Mouse (Mus musculus): ENCODE results near the gene Capn13. TPM values are rescaled to one million over a fixed set of nuclear protein-coding genes. Genes with fewer than 3 reads are reported as not detected.

Capn13 gene
- total RNA-seq, 1 experiment: not detected

GRCm38 (mm10) chr17:73386581-73386980 lies 14.1 kb downstream of the Capn13 start:
- TF ChIP-seq MAFK (IDR thresholded peaks at IDR 0.05; ENCODE audit: insufficient read depth, low read depth, low read length) (no peak), HCFC1 (IDR thresholded peaks at IDR 0.05; ENCODE audit: borderline replicate concordance, insufficient read depth, low read length) (no peak), ZNF384 (IDR thresholded peaks at IDR 0.05; ENCODE audit: low read depth, low read length) (no peak), CHD2 (IDR thresholded peaks at IDR 0.05; ENCODE audit: low read depth, low read length) (no peak), ZC3H11A (IDR thresholded peaks at IDR 0.05; ENCODE audit: borderline replicate concordance, low read depth, low read length) (no peak)
- in situ Hi-C loops (cut with MboI; ENCODE audit: low sequenced_read_pairs in 2 of 2, unreplicated experiment in 2 of 2): no loop called here
- Histone ChIP-seq H3K9ac (ENCODE audit: insufficient read depth, low read depth, low read length, poor library complexity, severe bottlenecking) (no peak overlapping the region), H3K36me3 (ENCODE audit: control insufficient read depth, insufficient read depth, low read length, poor library complexity, severe bottlenecking) (no peaks in the 10 kb centered on the region), H3K9me3 (ENCODE audit: control insufficient read depth, insufficient read depth, low read depth, low read length) (no peaks in the 10 kb centered on the region), H3K27ac (ENCODE audit: insufficient read depth, low read depth, low read length, poor library complexity, severe bottlenecking) (no peak overlapping the region), H3K4me1 (ENCODE audit: control insufficient read depth in 2 of 2, insufficient read depth in 2 of 2, low read length in 2 of 2, poor library complexity in 1 of 2) (no peaks in the 10 kb centered on the region), H3K4me3 (ENCODE audit: insufficient read depth in 1 of 2, low read depth in 1 of 2, low read length in 2 of 2, poor library complexity in 1 of 2, severe bottlenecking in 1 of 2) (no peak overlapping the region)
- DNase-seq (ENCODE audit: low read depth, low spot score): no peak

- TF ChIP-seq MAFK (IDR thresholded peaks at IDR 0.05; ENCODE audit: insufficient read depth, low read depth, low read length): no peak
- TF ChIP-seq HCFC1 (IDR thresholded peaks at IDR 0.05; ENCODE audit: borderline replicate concordance, insufficient read depth, low read length): no peak
- no peak for TF ChIP-seq ZNF384 (IDR thresholded peaks at IDR 0.05; ENCODE audit: low read depth, low read length)
- TF ChIP-seq ZC3H11A (IDR thresholded peaks at IDR 0.05; ENCODE audit: borderline replicate concordance, low read depth, low read length): no peak
- no peak for TF ChIP-seq CHD2 (IDR thresholded peaks at IDR 0.05; ENCODE audit: low read depth, low read length)
- Histone ChIP-seq H3K4me3 (ENCODE audit: insufficient read depth in 1 of 2, low read depth in 1 of 2, low read length in 2 of 2, poor library complexity in 1 of 2, severe bottlenecking in 1 of 2) (no peak overlapping the region), H3K27ac (ENCODE audit: insufficient read depth, low read depth, low read length, poor library complexity, severe bottlenecking) (no peak overlapping the region), H3K9me3 (ENCODE audit: control insufficient read depth, insufficient read depth, low read depth, low read length) (no peaks in the 10 kb centered on the region), H3K9ac (ENCODE audit: insufficient read depth, low read depth, low read length, poor library complexity, severe bottlenecking) (no peak overlapping the region), H3K36me3 (ENCODE audit: control insufficient read depth, insufficient read depth, low read length, poor library complexity, severe bottlenecking) (no peaks in the 10 kb centered on the region), H3K4me1 (ENCODE audit: control insufficient read depth in 2 of 2, insufficient read depth in 2 of 2, low read length in 2 of 2, poor library complexity in 1 of 2) (no peaks in the 10 kb centered on the region)
- in situ Hi-C loops (cut with MboI; ENCODE audit: low sequenced_read_pairs in 2 of 2, unreplicated experiment in 2 of 2): no loop called here
- DNase-seq (ENCODE audit: low read depth, low spot score): no peak
Observed at GRCm38 (mm10) chr17:73385940-73386339, 14.7 kb downstream of the Capn13 start.

GRCm38 (mm10) chr17:73382327-73383014 lies 18.2 kb downstream of the Capn13 start:
- no peak for TF ChIP-seq ZC3H11A (IDR thresholded peaks at IDR 0.05; ENCODE audit: borderline replicate concordance, low read depth, low read length)
- TF ChIP-seq MAFK (IDR thresholded peaks at IDR 0.05; ENCODE audit: insufficient read depth, low read depth, low read length): no peak
- no peak for TF ChIP-seq HCFC1 (IDR thresholded peaks at IDR 0.05; ENCODE audit: borderline replicate concordance, insufficient read depth, low read length)
- TF ChIP-seq CHD2 (IDR thresholded peaks at IDR 0.05; ENCODE audit: low read depth, low read length): no peak
- no peak for TF ChIP-seq ZNF384 (IDR thresholded peaks at IDR 0.05; ENCODE audit: low read depth, low read length)
- Histone ChIP-seq H3K9me3 (ENCODE audit: control insufficient read depth, insufficient read depth, low read depth, low read length) (no peaks in the 10 kb centered on the region), H3K36me3 (ENCODE audit: control insufficient read depth, insufficient read depth, low read length, poor library complexity, severe bottlenecking) (no peaks in the 10 kb centered on the region), H3K4me3 (ENCODE audit: insufficient read depth in 1 of 2, low read depth in 1 of 2, low read length in 2 of 2, poor library complexity in 1 of 2, severe bottlenecking in 1 of 2) (no peak overlapping the region), H3K4me1 (ENCODE audit: control insufficient read depth in 2 of 2, insufficient read depth in 2 of 2, low read length in 2 of 2, poor library complexity in 1 of 2) (no peaks in the 10 kb centered on the region), H3K9ac (ENCODE audit: insufficient read depth, low read depth, low read length, poor library complexity, severe bottlenecking) (no peak overlapping the region), H3K27ac (ENCODE audit: insufficient read depth, low read depth, low read length, poor library complexity, severe bottlenecking) (no peak overlapping the region)
- no peak for DNase-seq (ENCODE audit: low read depth, low spot score)
- in situ Hi-C loops (cut with MboI; ENCODE audit: low sequenced_read_pairs in 2 of 2, unreplicated experiment in 2 of 2): no loop called here

GRCm38 (mm10) chr17:73381681-73382080 lies 19.0 kb downstream of the Capn13 start:
- no peak for TF ChIP-seq MAFK (IDR thresholded peaks at IDR 0.05; ENCODE audit: insufficient read depth, low read depth, low read length)
- no peak for TF ChIP-seq ZNF384 (IDR thresholded peaks at IDR 0.05; ENCODE audit: low read depth, low read length)
- no peak for TF ChIP-seq CHD2 (IDR thresholded peaks at IDR 0.05; ENCODE audit: low read depth, low read length)
- no peak for TF ChIP-seq HCFC1 (IDR thresholded peaks at IDR 0.05; ENCODE audit: borderline replicate concordance, insufficient read depth, low read length)
- no peak for TF ChIP-seq ZC3H11A (IDR thresholded peaks at IDR 0.05; ENCODE audit: borderline replicate concordance, low read depth, low read length)
- no peak overlapping the region for H3K9ac ChIP-seq (ENCODE audit: insufficient read depth, low read depth, low read length, poor library complexity, severe bottlenecking)
- in situ Hi-C loops (cut with MboI; ENCODE audit: low sequenced_read_pairs in 2 of 2, unreplicated experiment in 2 of 2): no loop called here
- H3K27ac ChIP-seq (ENCODE audit: insufficient read depth, low read depth, low read length, poor library complexity, severe bottlenecking): no peak overlapping the region
- H3K4me1 ChIP-seq (ENCODE audit: control insufficient read depth in 2 of 2, insufficient read depth in 2 of 2, low read length in 2 of 2, poor library complexity in 1 of 2): no peaks in the 10 kb centered on the region
- no peak overlapping the region for H3K4me3 ChIP-seq (ENCODE audit: insufficient read depth in 1 of 2, low read depth in 1 of 2, low read length in 2 of 2, poor library complexity in 1 of 2, severe bottlenecking in 1 of 2)
- no peaks in the 10 kb centered on the region for H3K36me3 ChIP-seq (ENCODE audit: control insufficient read depth, insufficient read depth, low read length, poor library complexity, severe bottlenecking)
- no peaks in the 10 kb centered on the region for H3K9me3 ChIP-seq (ENCODE audit: control insufficient read depth, insufficient read depth, low read depth, low read length)
- DNase-seq (ENCODE audit: low read depth, low spot score): no peak
